Mouse (Mus musculus) limb, embryonic 12.5 days (tissue): Measurements from ENCODE around the gene Hmox1. TPM values are rescaled to one million over a fixed set of nuclear protein-coding genes. Genes with fewer than 3 reads are reported as not detected.

ENCODE experiments used
- ATAC-seq: fragments of 200-750 bp; cut with Nextera tagmentation; 2 replicates; pipeline ENCODE4 v1.8.0; 2017; ENCODE audit warnings: low read depth, moderate TSS enrichment; ENCODE audit not compliant: insufficient number of reproducible peaks, insufficient read depth, low FRiP score, low TSS enrichment
- H3K27ac ChIP-seq: fragments of 300-500 bp; sonication (generic); 2 replicates; pipeline ENCODE4 v1.5.1; 2016; ENCODE audit warnings: mild to moderate bottlenecking, moderate library complexity
- H3K27me3 ChIP-seq: fragments of 300-500 bp; sonication (generic); 2 replicates; pipeline ENCODE4 v1.6.1; 2016; ENCODE audit warnings: mild to moderate bottlenecking, moderate library complexity
- H3K36me3 ChIP-seq: fragments of 300-500 bp; sonication (generic); 2 replicates; pipeline ENCODE4 v1.6.1; 2016; ENCODE audit warnings: mild to moderate bottlenecking, moderate library complexity
- H3K4me1 ChIP-seq: fragments of 300-500 bp; sonication (generic); replicated peaks from 2 replicates; pipeline ENCODE4 v1.6.1; 2016
- H3K4me2 ChIP-seq: fragments of 300-500 bp; sonication (generic); 2 replicates; pipeline ENCODE4 v1.6.1; 2016; ENCODE audit warnings: mild to moderate bottlenecking, moderate library complexity
- H3K4me3 ChIP-seq: fragments of 300-500 bp; sonication (generic); replicated peaks from 2 replicates; pipeline ENCODE4 v1.5.1; 2016; ENCODE audit warnings: mild to moderate bottlenecking
- H3K9ac ChIP-seq: fragments of 300-500 bp; sonication (generic); replicated peaks from 2 replicates; pipeline ENCODE4 v1.6.1; 2016; ENCODE audit warnings: mild to moderate bottlenecking, moderate library complexity
- H3K9me3 ChIP-seq: fragments of 300-500 bp; sonication (generic); 2 replicates; pipeline ENCODE4 v1.6.1; 2016; ENCODE audit warnings: mild to moderate bottlenecking, moderate library complexity
- WGBS: fragments of 180-500 bp; shearing (Covaris S2); methylation state at CpG from one replicate; pipeline ENCODE4 v1.1.7; 2016; 5-methylcytosine and 5-hydroxymethylcytosine counted together
- polyA plus RNA-seq: library from polyadenylated mRNA; unstranded; fragments of >200 nt; fragmentation: Nextera tagmentation; extraction: Ambion mirVana; gene quantifications from 2 replicates; pipeline ENCODE4 v1.2.1, GENCODE M21; 2016

The Hmox1 gene
- polyA plus RNA-seq, 1 experiment from 2014 or later, result 19.3 TPM

GRCm38 (mm10) chr8:75088989-75089881, 4.2 kb upstream of the Hmox1 start:
- H3K4me3 ChIP-seq, result no peak overlapping the region
- no peak; the same call in 1 of the 2 replicates for ATAC-seq
- WGBS, result 30% methylated on average over 6 of the region's 6 CpGs
- H3K27ac ChIP-seq, result peak overlapping the region; percentile 60
- H3K4me2 ChIP-seq, result peak overlapping the region; percentile 30
- no peaks in the 10 kb centered on the region for H3K9me3 ChIP-seq
- H3K9ac ChIP-seq, result peak overlapping the region; percentile 37; the same call in 1 of the 2 replicates
- 0 out of 2 replicates have a peak, but pooled peaks cover 7% of the 10 kb centered on the region for H3K4me1 ChIP-seq
- no peaks in the 10 kb centered on the region for H3K27me3 ChIP-seq
- no peaks in the 10 kb centered on the region for H3K36me3 ChIP-seq

GRCm38 (mm10) chr8:75090781-75091365, 2.5 kb upstream of the Hmox1 start:
- H3K27ac ChIP-seq, result no peak overlapping the region
- peaks cover 7% of the 10 kb centered on the region; the same call in 1 of the 2 replicates for H3K4me1 ChIP-seq
- H3K27me3 ChIP-seq, result no peaks in the 10 kb centered on the region
- H3K9ac ChIP-seq, result no peak overlapping the region
- H3K9me3 ChIP-seq, result no peaks in the 10 kb centered on the region
- H3K4me3 ChIP-seq, result no peak overlapping the region
- 83% methylated on average over 4 of the region's 4 CpGs for WGBS
- H3K4me2 ChIP-seq, result no peak overlapping the region
- no peak for ATAC-seq
- no peaks in the 10 kb centered on the region for H3K36me3 ChIP-seq

GRCm38 (mm10) chr8:75102956-75103355, 9.5 kb downstream of the Hmox1 start:
- Histone ChIP-seq H3K27me3 (no peaks in the 10 kb centered on the region), H3K4me2 (no peak overlapping the region), H3K9ac (no peak overlapping the region), H3K4me1 (no peaks in the 10 kb centered on the region), H3K27ac (no peak overlapping the region), H3K4me3 (no peak overlapping the region), H3K36me3 (peaks cover 28% of the 10 kb centered on the region), H3K9me3 (no peaks in the 10 kb centered on the region)
- 89% methylated on average over 4 of the region's 4 CpGs for WGBS
- no peak for ATAC-seq

GRCm38 (mm10) chr8:75103376-75103878, 10.0 kb downstream of the Hmox1 start:
- H3K4me2 ChIP-seq, result no peak overlapping the region
- H3K27me3 ChIP-seq, result no peaks in the 10 kb centered on the region
- no peak for ATAC-seq
- WGBS, result 49% methylated on average over 8 of the region's 8 CpGs
- peaks cover 23% of the 10 kb centered on the region for H3K36me3 ChIP-seq
- no peaks in the 10 kb centered on the region for H3K4me1 ChIP-seq
- H3K9ac ChIP-seq, result no peak overlapping the region
- H3K9me3 ChIP-seq, result no peaks in the 10 kb centered on the region
- no peak overlapping the region for H3K27ac ChIP-seq
- H3K4me3 ChIP-seq, result no peak overlapping the region

GRCm38 (mm10) chr8:75108527-75109235, 15.3 kb downstream of the Hmox1 start:
- WGBS, result 1% methylated on average over 9 of the region's 9 CpGs
- no peaks in the 10 kb centered on the region for H3K27me3 ChIP-seq
- peak overlapping the region; percentile 61 for H3K4me2 ChIP-seq

GRCm38 (mm10) chr8:75109236-75109967, 16.0 kb downstream of the Hmox1 start, which contains the start of gene Mcm5:
Mcm5 (plus strand) TSS chr8:75109569.
- no peaks in the 10 kb centered on the region for H3K9me3 ChIP-seq
- no peaks in the 10 kb centered on the region for H3K27me3 ChIP-seq
- peaks cover 38% of the 10 kb centered on the region for H3K36me3 ChIP-seq
- H3K9ac ChIP-seq, result peak within 1 kb of the TSS; percentile 86
- H3K27ac ChIP-seq, result peak within 1 kb of the TSS; percentile 95
- peak within 1 kb of the TSS; percentile 97 for H3K4me2 ChIP-seq
- peak within 1 kb of the TSS; percentile 83 for H3K4me3 ChIP-seq
- H3K4me1 ChIP-seq, result peaks cover 21% of the 10 kb centered on the region
- ATAC-seq, result peak; percentile 96
- under 1% methylated on average over 59 of the region's 59 CpGs for WGBS

More at GRCm38 (mm10) chr8:75108527-75109235, 15.3 kb downstream of the Hmox1 start:
- Histone ChIP-seq H3K27ac (peak overlapping the region; percentile 95), H3K9ac (peak overlapping the region; percentile 84), H3K4me3 (peak overlapping the region; percentile 83), H3K4me1 (peaks cover 21% of the 10 kb centered on the region), H3K36me3 (peaks cover 31% of the 10 kb centered on the region), H3K9me3 (no peaks in the 10 kb centered on the region)
- ATAC-seq, result peak; percentile 60

GRCm38 (mm10) chr8:75110093-75110492, 16.7 kb downstream of the Hmox1 start:
- Histone ChIP-seq H3K9ac (peak overlapping the region; percentile 86), H3K27me3 (no peaks in the 10 kb centered on the region), H3K4me2 (peak overlapping the region; percentile 97), H3K36me3 (peaks cover 45% of the 10 kb centered on the region), H3K4me1 (peaks cover 21% of the 10 kb centered on the region), H3K9me3 (no peaks in the 10 kb centered on the region), H3K27ac (no peak overlapping the region), H3K4me3 (peak overlapping the region; percentile 83)
- no peak for ATAC-seq
- WGBS, result 17% methylated on average over 13 of the region's 13 CpGs

GRCm38 (mm10) chr8:75118505-75118904, 25.1 kb downstream of the Hmox1 start:
- Histone ChIP-seq H3K9me3 (no peaks in the 10 kb centered on the region), H3K27ac (no peak overlapping the region)
- no peak for ATAC-seq

GRCm38 (mm10) chr8:75119287-75119686, 25.9 kb downstream of the Hmox1 start:
- Histone ChIP-seq H3K27me3 (no peaks in the 10 kb centered on the region), H3K4me1 (no peaks in the 10 kb centered on the region), H3K4me2 (no peak overlapping the region), H3K36me3 (peaks cover 99% of the 10 kb centered on the region), H3K4me3 (no peak overlapping the region), H3K9me3 (no peaks in the 10 kb centered on the region), H3K27ac (no peak overlapping the region), H3K9ac (no peak overlapping the region)
- no peak for ATAC-seq
- WGBS, result 93% methylated on average over 2 of the region's 2 CpGs

More at GRCm38 (mm10) chr8:75118505-75118904, 25.1 kb downstream of the Hmox1 start:
- Histone ChIP-seq H3K36me3 (peaks cover 99% of the 10 kb centered on the region), H3K4me1 (no peaks in the 10 kb centered on the region), H3K27me3 (no peaks in the 10 kb centered on the region), H3K9ac (no peak overlapping the region), H3K4me3 (no peak overlapping the region), H3K4me2 (no peak overlapping the region)
- 87% methylated on average over 1 of the region's 1 CpGs for WGBS

- no peak overlapping the region for H3K9ac ChIP-seq
- H3K36me3 ChIP-seq, result peaks cover 99% of the 10 kb centered on the region
- H3K9me3 ChIP-seq, result no peaks in the 10 kb centered on the region
- H3K27ac ChIP-seq, result no peak overlapping the region
- 91% methylated on average over 2 of the region's 2 CpGs for WGBS
- no peak overlapping the region for H3K4me2 ChIP-seq
- H3K4me3 ChIP-seq, result no peak overlapping the region
- H3K4me1 ChIP-seq, result no peaks in the 10 kb centered on the region
- H3K27me3 ChIP-seq, result no peaks in the 10 kb centered on the region
- no peak for ATAC-seq
Observed at GRCm38 (mm10) chr8:75119747-75120146, 26.3 kb downstream of the Hmox1 start.
